ENCODE assay signal across 8 mouse cellular contexts in the genomic region with DNA sequence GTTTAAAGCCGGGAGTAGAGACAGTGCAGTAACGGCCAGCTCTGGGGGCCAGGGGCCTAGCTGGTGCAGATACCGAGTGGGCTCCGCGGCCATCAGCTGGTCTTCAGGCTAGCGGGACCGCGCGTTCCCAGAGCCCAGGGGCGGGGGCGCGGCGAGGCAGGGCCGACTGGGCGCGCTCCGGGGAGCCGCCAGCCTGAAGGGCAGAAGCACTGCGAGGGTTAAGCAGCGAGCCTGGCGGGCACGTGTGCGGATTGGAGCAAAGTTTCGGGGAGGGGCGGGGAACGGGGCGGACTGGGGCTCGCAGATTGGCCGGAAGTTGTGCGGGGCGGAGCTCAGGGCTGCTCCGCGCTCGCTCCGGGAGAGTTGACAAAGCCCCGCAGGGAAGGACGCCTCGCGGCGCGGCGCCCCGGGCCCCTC. TPM values are rescaled to one million over a fixed set of nuclear protein-coding genes. Genes with fewer than 3 reads are reported as not detected.
DNase-seq lines count a peak whose midpoint lies in the region; ATAC-seq and TF ChIP-seq lines count a peak whose summit lies in the region.

No protein-coding gene starts in this region.

- no peaks in the 10 kb centered on the region for H3K9me3 ChIP-seq in forebrain, postnatal 0 days (ENCODE audit: low read length)
- H3K9me3 ChIP-seq in hindbrain, embryonic 11.5 days (ENCODE audit: control insufficient read depth, low read length): no peaks in the 10 kb centered on the region

- 1% methylated on average over 34 of the region's 43 CpGs for WGBS in forebrain, postnatal 0 days
- under 1% methylated on average over 28 of the region's 43 CpGs for WGBS in hindbrain, embryonic 11.5 days

- no peak for TF ChIP-seq CTCF in forebrain, postnatal 0 days (IDR thresholded peaks at IDR 0.05; ENCODE audit: low read depth)

- intact Hi-C loops in left cerebral cortex, postnatal 10 days (cut with DNase I): no loop called here

- no peaks in the 10 kb centered on the region for H3K36me3 ChIP-seq in forebrain, postnatal 0 days (ENCODE audit: insufficient read depth)
- H3K36me3 ChIP-seq in hindbrain, embryonic 11.5 days (ENCODE audit: control insufficient read depth, insufficient read depth, low read length): no peaks in the 10 kb centered on the region

- no peak overlapping the region for H3K27ac ChIP-seq in forebrain, postnatal 0 days (ENCODE audit: low read depth, low read length)
- no peak overlapping the region for H3K27ac ChIP-seq in hindbrain, embryonic 11.5 days (ENCODE audit: low read depth, low read length)

- peak overlapping the region; percentile 95 for H3K4me2 ChIP-seq in forebrain, postnatal 0 days (ENCODE audit: low read depth)
- H3K4me2 ChIP-seq in hindbrain, embryonic 11.5 days (replicated peaks; ENCODE audit: low read depth, low read length): peak overlapping the region; percentile 90

- no peak overlapping the region for H3K9ac ChIP-seq in forebrain, postnatal 0 days
- peak overlapping the region; percentile 68 for H3K9ac ChIP-seq in hindbrain, embryonic 11.5 days (ENCODE audit: low read depth, low read length)

- 0 out of 2 replicates have a peak, but pooled peaks cover 2% of the 10 kb centered on the region for H3K4me1 ChIP-seq in forebrain, postnatal 0 days (ENCODE audit: insufficient read depth)
- peaks cover 5% of the 10 kb centered on the region for H3K4me1 ChIP-seq in hindbrain, embryonic 11.5 days (replicated peaks; ENCODE audit: control insufficient read depth, insufficient read depth, low read length)

- H3K27me3 ChIP-seq in forebrain, postnatal 0 days (ENCODE audit: insufficient read depth, low read length): 0 out of 2 replicates have a peak, but pooled peaks cover 8% of the 10 kb centered on the region
- H3K27me3 ChIP-seq in hindbrain, embryonic 11.5 days (ENCODE audit: control insufficient read depth, insufficient read depth, low read length): peaks cover 7% of the 10 kb centered on the region

- ATAC-seq in forebrain, postnatal 0 days: peak; percentile 98
- peak; percentile 95 for ATAC-seq in hindbrain, embryonic 11.5 days (ENCODE audit: low FRiP score)
- ATAC-seq in megakaryocyte progenitor cell, adult 5-6 weeks (replicated peaks; ENCODE audit: poor library complexity): peak; percentile 77

- H3K4me3 ChIP-seq in forebrain, postnatal 0 days (ENCODE audit: low read depth, low read length): peak overlapping the region; percentile 65
- peak overlapping the region; percentile 83 for H3K4me3 ChIP-seq in hindbrain, embryonic 11.5 days (ENCODE audit: low read depth, low read length)

- peak; percentile 72 for DNase-seq in MN1 (ENCODE audit: low spot score)
- peak; percentile 81 for DNase-seq in c-Kit-negative CD71-positive TER-119-positive erythroid progenitor cells, embryonic 14.5 days (ENCODE audit: low read depth, low spot score)
- peak; percentile 91 for DNase-seq in forebrain, postnatal 0 days
- peak; percentile 92 for DNase-seq in hindbrain, embryonic 11.5 days (ENCODE audit: low spot score)
- DNase-seq in left cerebral cortex, postnatal 10 days (ENCODE audit: extremely low spot score in 1 of 2, low spot score in 2 of 2): peak; percentile 73 to 92
- DNase-seq in right cerebral cortex, postnatal 10 days (ENCODE audit: low spot score in 2 of 2): peak; percentile 89 to 92
- DNase-seq in urinary bladder, postnatal 10 days (ENCODE audit: low spot score): peak; percentile 52

RNA-seq across cellular contexts. Expression of a gene that starts 1.7 kb away (rescaled TPM):
- 13.8 and 17.1 TPM in 2 replicates for total RNA-seq in forebrain, postnatal 0 days (2014; rRNA removed)
- 5.5 and 7.1 TPM in 2 replicates for polyA plus RNA-seq in forebrain, postnatal 0 days (2015; fragmentation: Nextera tagmentation; extraction: Ambion mirVana)
- 11.9 and 13.6 TPM in 2 replicates for polyA plus RNA-seq in hindbrain, embryonic 11.5 days (2014; fragmentation: Nextera tagmentation; extraction: Ambion mirVana)
- 10 to 100 TPM; 12.5 to 16.2 TPM for total RNA-seq in left cerebral cortex, postnatal 10 days (2021)
- total RNA-seq in megakaryocyte progenitor cell, adult 5-6 weeks (2015): 1.7 TPM in 2 replicates
- total RNA-seq in megakaryocyte progenitor cell, adult 5-6 weeks (2017): 2.3 and 2.7 TPM in 2 replicates

RNA-seq across cellular contexts. Expression of a gene that starts 18.5 kb away (rescaled TPM):
- total RNA-seq in forebrain, postnatal 0 days (2014; rRNA removed): 4.4 and 6.9 TPM in 2 replicates
- polyA plus RNA-seq in forebrain, postnatal 0 days (2015; fragmentation: Nextera tagmentation; extraction: Ambion mirVana): 2.6 and 3.9 TPM in 2 replicates
- polyA plus RNA-seq in hindbrain, embryonic 11.5 days (2014; fragmentation: Nextera tagmentation; extraction: Ambion mirVana): 0.48 and 0.91 TPM in 2 replicates
- 1 to 10 TPM; 2.6 to 2.8 TPM for total RNA-seq in left cerebral cortex, postnatal 10 days (2021)
- total RNA-seq in megakaryocyte progenitor cell, adult 5-6 weeks (2015): 2.0 and 2.1 TPM in 2 replicates
- total RNA-seq in megakaryocyte progenitor cell, adult 5-6 weeks (2017): 0.75 and 1.5 TPM in 2 replicates

RNA-seq across cellular contexts. Expression of a gene that starts 24.4 kb away (rescaled TPM):
- 54.5 and 59.5 TPM in 2 replicates for total RNA-seq in forebrain, postnatal 0 days (2014; rRNA removed)
- 8.6 and 11.6 TPM in 2 replicates for polyA plus RNA-seq in forebrain, postnatal 0 days (2015; fragmentation: Nextera tagmentation; extraction: Ambion mirVana)
- 8.2 and 9.5 TPM in 2 replicates for polyA plus RNA-seq in hindbrain, embryonic 11.5 days (2014; fragmentation: Nextera tagmentation; extraction: Ambion mirVana)
- 10 to 100 TPM; 52.6 to 54.6 TPM for total RNA-seq in left cerebral cortex, postnatal 10 days (2021)
- total RNA-seq in megakaryocyte progenitor cell, adult 5-6 weeks (2015): 4.2 and 4.8 TPM in 2 replicates
- total RNA-seq in megakaryocyte progenitor cell, adult 5-6 weeks (2017): 4.2 and 8.2 TPM in 2 replicates

RNA-seq across cellular contexts. Expression of a gene that starts 33.7 kb away (rescaled TPM):
- total RNA-seq in forebrain, postnatal 0 days (2014; rRNA removed): 5.7 and 8.7 TPM in 2 replicates
- polyA plus RNA-seq in forebrain, postnatal 0 days (2015; fragmentation: Nextera tagmentation; extraction: Ambion mirVana): 4.3 and 6.3 TPM in 2 replicates
- polyA plus RNA-seq in hindbrain, embryonic 11.5 days (2014; fragmentation: Nextera tagmentation; extraction: Ambion mirVana): 8.7 and 9.4 TPM in 2 replicates
- 1 to 10 TPM; 6.7 to 8.2 TPM for total RNA-seq in left cerebral cortex, postnatal 10 days (2021)
- total RNA-seq in megakaryocyte progenitor cell, adult 5-6 weeks (2015): 15.6 and 18.5 TPM in 2 replicates
- total RNA-seq in megakaryocyte progenitor cell, adult 5-6 weeks (2017): 3.1 and 7.3 TPM in 2 replicates
